12 mouse cellular contexts compared by ENCODE assay signal in the genomic region with DNA sequence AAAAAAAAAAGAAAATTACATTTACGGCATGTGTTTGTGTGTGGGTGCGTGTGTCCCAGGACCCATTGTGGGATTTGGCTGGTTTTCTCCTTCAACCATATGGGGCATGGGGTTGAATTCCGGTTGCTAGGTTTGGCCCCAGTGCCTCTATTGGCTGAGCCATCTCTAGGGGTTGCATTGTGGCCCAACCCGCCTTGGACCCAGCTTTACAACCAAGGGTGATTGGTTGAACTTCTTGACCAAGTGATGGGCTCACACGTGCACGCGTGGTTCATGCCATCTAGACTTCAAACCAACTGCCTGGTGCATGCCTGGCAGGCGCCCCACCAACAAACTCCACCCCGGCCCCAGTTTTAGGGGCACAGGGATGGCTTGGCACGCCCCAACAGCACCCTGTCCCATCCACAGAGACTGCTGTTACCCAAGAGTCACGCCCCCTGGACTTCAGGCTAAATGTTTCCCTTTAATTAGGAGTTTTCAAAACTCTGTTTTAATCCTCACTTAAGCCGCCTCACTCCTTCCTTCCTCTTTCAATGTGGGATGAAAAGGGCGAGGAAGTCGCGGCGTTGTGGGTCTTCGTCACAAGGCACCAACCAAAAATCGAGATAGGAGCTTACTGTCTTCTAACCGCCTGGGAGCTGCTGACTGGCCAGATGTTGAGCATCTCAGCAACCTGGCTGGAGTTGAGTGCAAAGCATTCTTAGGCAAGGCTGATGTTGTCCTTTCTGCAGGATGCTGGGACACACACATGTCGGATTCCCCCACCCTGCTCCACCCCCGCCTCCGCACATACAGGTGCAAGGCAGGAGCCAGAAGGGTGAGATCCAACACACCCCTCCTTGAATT. TPM values are rescaled to one million over a fixed set of nuclear protein-coding genes. Genes with fewer than 3 reads are reported as not detected.
A peak's percentile ranks its signal among the peaks of the same experiment; 100 is the strongest.
DNase-seq lines count a peak whose midpoint lies in the region; ATAC-seq lines count a peak whose summit lies in the region.
"Had no signal": no experiment of that assay in that cellular context is flagged by ENCODE, and none has a peak within 500 bp of the region (broad histone marks: within the 10 kb centered on the region; RNA-seq: fewer than 3 reads in every experiment).

No protein-coding gene starts in this region.

- H3K27me3 ChIP-seq in liver, embryonic 12.5 days (replicated peaks), result peaks cover 3% of the 10 kb centered on the region; the same call in 1 of the 2 replicates

- DNase-seq in liver (no peak), ES-CJ7 (ENCODE audit: low read depth, low spot score) (peak; percentile 78)
- DNase-seq in cerebellum, postnatal 25 days, result no peak
- no peak for DNase-seq in layer of hippocampus, adult 8-10 months (ENCODE audit: low spot score in 2 of 2)
- DNase-seq: cerebellum, adult 9-10 months had no signal

- ATAC-seq in liver, embryonic 12.5 days, result no peak
- ATAC-seq in common myeloid progenitor, adult 5-6 weeks (replicated peaks; ENCODE audit: low read depth, poor library complexity, severe bottlenecking), result peak; percentile 82
- peak; percentile 75 for ATAC-seq in megakaryocyte progenitor cell, adult 5-6 weeks (replicated peaks; ENCODE audit: poor library complexity)
- ATAC-seq: forebrain, embryonic 16.5 days had no signal

- H3K9ac ChIP-seq in liver, embryonic 12.5 days, result no peak overlapping the region

- H3K4me2 ChIP-seq in liver, embryonic 12.5 days, result peak overlapping the region; percentile 14; the same call in 1 of the 2 replicates

- WGBS in liver, embryonic 12.5 days (ENCODE audit: insufficient replicate concordance), result 52% methylated on average over 22 of the region's 22 CpGs

- peaks cover 37% of the 10 kb centered on the region for H3K4me1 ChIP-seq in liver, embryonic 12.5 days

- no peak overlapping the region for H3K4me3 ChIP-seq in liver, embryonic 12.5 days
- H3K4me3 ChIP-seq: left cerebral cortex, adult 2 months; midbrain, embryonic 10.5 days had no signal

- no peaks in the 10 kb centered on the region for H3K36me3 ChIP-seq in liver, embryonic 12.5 days
- H3K36me3 ChIP-seq: G1E; midbrain, embryonic 10.5 days had no signal

- no peak overlapping the region for H3K27ac ChIP-seq in liver, embryonic 12.5 days
- H3K27ac ChIP-seq: left cerebral cortex, adult 2 months; midbrain, embryonic 10.5 days had no signal

- no peaks in the 10 kb centered on the region for H3K9me3 ChIP-seq in liver, embryonic 12.5 days (replicated peaks)
- H3K9me3 ChIP-seq: G1E; midbrain, embryonic 10.5 days had no signal

RNA-seq across cellular contexts. Expression of a gene that starts 8.2 kb away (rescaled TPM):
- polyA plus RNA-seq in liver, embryonic 12.5 days (2016; fragmentation: Nextera tagmentation; extraction: Ambion mirVana), result 372 and 377 TPM in 2 replicates
- 954 and 1,077 TPM in 2 replicates for total RNA-seq in common myeloid progenitor, adult 5-6 weeks (2017)
- total RNA-seq in megakaryocyte progenitor cell, adult 5-6 weeks (2015), result 486 and 506 TPM in 2 replicates
- 767 and 797 TPM in 2 replicates for total RNA-seq in megakaryocyte progenitor cell, adult 5-6 weeks (2017)
- total RNA-seq in layer of hippocampus, adult 8-10 months (2022), result 100 to 1,000 TPM; 117 to 141 (median 132) TPM

RNA-seq across cellular contexts. Expression of a gene that starts 16.5 kb away (rescaled TPM):
- 56.7 and 58.2 TPM in 2 replicates for polyA plus RNA-seq in liver, embryonic 12.5 days (2016; fragmentation: Nextera tagmentation; extraction: Ambion mirVana)
- total RNA-seq in common myeloid progenitor, adult 5-6 weeks (2017), result 94.7 and 123 TPM in 2 replicates
- 84.6 and 97.1 TPM in 2 replicates for total RNA-seq in megakaryocyte progenitor cell, adult 5-6 weeks (2015)
- total RNA-seq in megakaryocyte progenitor cell, adult 5-6 weeks (2017), result 50.8 and 85.5 TPM in 2 replicates
- 10 to 100 TPM; 56.9 to 81.7 (median 64.5) TPM for total RNA-seq in layer of hippocampus, adult 8-10 months (2022)
